Mouse (Mus musculus): Measurements from ENCODE around the gene Slc12a4. TPM values are rescaled to one million over a fixed set of nuclear protein-coding genes. Genes with fewer than 3 reads are reported as not detected.
A peak's percentile ranks its signal among the peaks of the same experiment; 100 is the strongest.
"Not testable (repeated sequence)": the region's sequence is repeated elsewhere in the genome, so short reads cannot be mapped to it uniquely, and the experiment has no call there.

Gene Slc12a4
- polyA plus RNA-seq, 1 experiment from 2014 or later = 29.2 TPM

- Histone ChIP-seq H3K4me2 (replicated peaks; ENCODE audit: low read depth, low read length) (no peak overlapping the region), H3K9me3 (ENCODE audit: low read length) (no peaks in the 10 kb centered on the region), H3K9ac (replicated peaks; ENCODE audit: low read depth) (no peak overlapping the region), H3K4me1 (ENCODE audit: insufficient read depth, low read depth, low read length) (no peaks in the 10 kb centered on the region), H3K36me3 (ENCODE audit: insufficient read depth, low read length) (no peaks in the 10 kb centered on the region), H3K27ac (ENCODE audit: low read length) (no peak overlapping the region), H3K27me3 (replicated peaks; ENCODE audit: insufficient read depth, low read length) (no peaks in the 10 kb centered on the region), H3K4me3 (ENCODE audit: low read depth, low read length) (no peak overlapping the region)
- no peak for ATAC-seq
- WGBS = 48% methylated on average over 4 of the region's 4 CpGs
- TF ChIP-seq CTCF (IDR thresholded peaks at IDR 0.05) (no peak), EP300 (IDR thresholded peaks at IDR 0.05) (no peak)
- DNase-seq (ENCODE audit: low spot score) = no peak
Measured at GRCm38 (mm10) chr8:105993226-105993625, 27.3 kb upstream of the Slc12a4 start.

DNA sequence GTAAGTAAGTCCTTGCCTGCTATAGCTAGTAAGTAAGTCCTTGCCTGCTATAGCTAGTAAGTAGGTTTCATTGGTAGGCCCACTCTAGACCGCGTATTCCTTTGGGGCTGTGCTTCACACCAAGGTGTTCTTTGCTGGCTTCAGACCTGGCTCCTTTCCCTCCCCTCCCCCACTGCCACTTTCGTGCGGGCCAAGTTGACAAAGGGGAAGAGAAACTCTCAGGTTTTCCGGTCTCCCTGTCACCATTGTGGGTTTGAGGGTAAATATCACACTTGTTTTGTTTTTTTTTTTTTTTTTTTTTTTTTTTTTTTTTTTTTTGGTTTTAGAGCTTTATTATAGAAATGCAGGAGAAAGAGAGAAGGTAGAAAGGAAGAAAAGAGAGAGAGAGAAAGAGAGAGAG, 26.6 kb upstream of the Slc12a4 start:
- peak; percentile 24 for DNase-seq (ENCODE audit: low spot score)
- H3K27ac ChIP-seq (ENCODE audit: low read length) = 0 out of 2 replicates have a peak overlapping the region, but pooled peaks have one; percentile 6
- WGBS = 44% methylated on average over 5 of the region's 5 CpGs
- ATAC-seq = no peak
- TF ChIP-seq EP300 (IDR thresholded peaks at IDR 0.05) (no peak), CTCF (IDR thresholded peaks at IDR 0.05) (no peak)
- H3K4me1 ChIP-seq (ENCODE audit: insufficient read depth, low read depth, low read length) = no peaks in the 10 kb centered on the region
- H3K4me3 ChIP-seq (ENCODE audit: low read depth, low read length) = no peak overlapping the region
- no peaks in the 10 kb centered on the region for H3K9me3 ChIP-seq (ENCODE audit: low read length)
- no peaks in the 10 kb centered on the region for H3K36me3 ChIP-seq (ENCODE audit: insufficient read depth, low read length)
- H3K4me2 ChIP-seq (replicated peaks; ENCODE audit: low read depth, low read length) = no peak overlapping the region
- no peak overlapping the region for H3K9ac ChIP-seq (replicated peaks; ENCODE audit: low read depth)
- no peaks in the 10 kb centered on the region for H3K27me3 ChIP-seq (replicated peaks; ENCODE audit: insufficient read depth, low read length)

- ATAC-seq = peak; percentile 69
- no peak for TF ChIP-seq CTCF (IDR thresholded peaks at IDR 0.05)
- TF ChIP-seq EP300 (IDR thresholded peaks at IDR 0.05) = no peak
- 39% methylated on average over 2 of the region's 2 CpGs for WGBS
- H3K4me1 ChIP-seq (ENCODE audit: insufficient read depth, low read depth, low read length) = no peaks in the 10 kb centered on the region
- no peaks in the 10 kb centered on the region for H3K9me3 ChIP-seq (ENCODE audit: low read length)
- H3K36me3 ChIP-seq (ENCODE audit: insufficient read depth, low read length) = no peaks in the 10 kb centered on the region
- H3K4me3 ChIP-seq (ENCODE audit: low read depth, low read length) = no peak overlapping the region
- H3K27ac ChIP-seq (ENCODE audit: low read length) = 0 out of 2 replicates have a peak overlapping the region, but pooled peaks have one; percentile 32
- 0 out of 2 replicates have a peak overlapping the region, but pooled peaks have one; percentile 29 for H3K4me2 ChIP-seq (replicated peaks; ENCODE audit: low read depth, low read length)
- H3K9ac ChIP-seq (replicated peaks; ENCODE audit: low read depth) = 0 out of 2 replicates have a peak overlapping the region, but pooled peaks have one; percentile 12
- peak; percentile 74 for DNase-seq (ENCODE audit: low spot score)
- no peaks in the 10 kb centered on the region for H3K27me3 ChIP-seq (replicated peaks; ENCODE audit: insufficient read depth, low read length)
Measured at GRCm38 (mm10) chr8:105991546-105991945, 25.6 kb upstream of the Slc12a4 start.

DNA sequence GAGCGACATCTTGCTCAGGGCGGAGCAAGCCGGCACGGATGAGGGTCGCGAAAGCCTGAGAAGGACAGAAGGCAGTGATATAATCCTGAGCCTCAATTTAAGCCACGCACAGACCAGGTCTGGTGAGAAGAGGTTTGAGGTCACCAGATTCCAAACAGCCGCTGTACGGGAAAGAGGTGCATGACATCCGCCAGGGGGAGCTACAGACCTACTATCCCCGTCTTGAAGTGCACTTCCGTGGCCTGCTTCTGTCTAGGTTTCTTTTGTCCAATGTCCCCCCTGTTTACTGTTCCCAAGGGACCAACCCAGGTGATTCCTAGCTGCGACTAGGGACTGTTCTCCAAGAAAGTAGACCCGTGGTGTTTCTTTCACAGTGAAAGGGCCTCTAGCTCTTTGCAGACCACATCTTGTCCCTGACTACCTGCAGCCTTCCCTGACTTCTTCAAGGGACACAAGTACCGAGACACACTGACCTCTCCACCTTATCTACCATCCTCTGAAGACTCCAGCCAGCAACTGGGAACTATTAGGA, 25.0 kb upstream of the Slc12a4 start, which contains the start of gene Dus2:
Gene Dus2 (plus strand): TSS at position 482 of the 532 bp plus-strand sequence.
- Histone ChIP-seq H3K4me3 (ENCODE audit: low read depth, low read length) (peak within 1 kb of the TSS; percentile 0; the same call in 1 of the 2 replicates), H3K9me3 (ENCODE audit: low read length) (no peaks in the 10 kb centered on the region), H3K27me3 (replicated peaks; ENCODE audit: insufficient read depth, low read length) (no peaks in the 10 kb centered on the region), H3K36me3 (ENCODE audit: insufficient read depth, low read length) (no peaks in the 10 kb centered on the region), H3K9ac (replicated peaks; ENCODE audit: low read depth) (0 out of 2 replicates have a peak within 1 kb of the TSS, but pooled peaks have one; percentile 12), H3K27ac (ENCODE audit: low read length) (0 out of 2 replicates have a peak within 1 kb of the TSS, but pooled peaks have one; percentile 32), H3K4me1 (ENCODE audit: insufficient read depth, low read depth, low read length) (no peaks in the 10 kb centered on the region), H3K4me2 (replicated peaks; ENCODE audit: low read depth, low read length) (peak within 1 kb of the TSS; percentile 29; the same call in 1 of the 2 replicates)
- 8% methylated on average over 15 of the region's 15 CpGs for WGBS
- ATAC-seq (peak; percentile 86), DNase-seq (ENCODE audit: low spot score) (peak; percentile 93)
- TF ChIP-seq EP300 (IDR thresholded peaks at IDR 0.05) = no peak
- TF ChIP-seq CTCF (IDR thresholded peaks at IDR 0.05) = peak; percentile 94

DNA sequence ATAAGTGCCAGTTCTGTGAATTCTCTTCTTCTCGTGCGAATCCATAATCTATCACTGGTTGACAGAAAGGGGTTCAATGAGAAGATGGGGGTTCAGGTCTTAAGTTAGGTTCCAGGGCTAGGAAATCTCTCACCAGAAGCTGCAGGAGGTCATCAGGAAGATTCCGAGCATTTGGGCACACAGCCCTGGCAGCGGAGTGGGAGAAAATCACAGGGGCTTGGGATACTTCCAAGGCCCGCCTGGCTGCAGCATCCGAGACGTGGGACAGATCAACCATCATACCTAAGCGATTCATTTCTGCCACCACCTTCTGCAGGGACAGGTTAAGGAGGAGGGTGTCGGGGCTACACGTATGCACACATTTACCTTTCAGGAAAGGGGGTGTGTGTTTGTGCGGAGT, 22.6 kb upstream of the Slc12a4 start:
- no peaks in the 10 kb centered on the region for H3K4me1 ChIP-seq (ENCODE audit: insufficient read depth, low read depth, low read length)
- ATAC-seq (no peak), DNase-seq (ENCODE audit: low spot score) (no peak)
- no peak overlapping the region for H3K27ac ChIP-seq (ENCODE audit: low read length)
- H3K36me3 ChIP-seq (ENCODE audit: insufficient read depth, low read length) = no peaks in the 10 kb centered on the region
- 80% methylated on average over 11 of the region's 11 CpGs for WGBS
- no peak overlapping the region for H3K4me3 ChIP-seq (ENCODE audit: low read depth, low read length)
- no peak for TF ChIP-seq EP300 (IDR thresholded peaks at IDR 0.05)
- no peak for TF ChIP-seq CTCF (IDR thresholded peaks at IDR 0.05)
- no peaks in the 10 kb centered on the region for H3K9me3 ChIP-seq (ENCODE audit: low read length)
- H3K27me3 ChIP-seq (replicated peaks; ENCODE audit: insufficient read depth, low read length) = no peaks in the 10 kb centered on the region
- H3K4me2 ChIP-seq (replicated peaks; ENCODE audit: low read depth, low read length) = no peak overlapping the region
- no peak overlapping the region for H3K9ac ChIP-seq (replicated peaks; ENCODE audit: low read depth)

- not testable (repeated sequence) for H3K4me3 ChIP-seq (ENCODE audit: low read depth, low read length); H3K4me2 ChIP-seq (replicated peaks; ENCODE audit: low read depth, low read length); H3K4me1 ChIP-seq (ENCODE audit: insufficient read depth, low read depth, low read length); H3K9ac ChIP-seq (replicated peaks; ENCODE audit: low read depth); H3K9me3 ChIP-seq (ENCODE audit: low read length); H3K27me3 ChIP-seq (replicated peaks; ENCODE audit: insufficient read depth, low read length); H3K27ac ChIP-seq (ENCODE audit: low read length); DNase-seq (ENCODE audit: low spot score); H3K36me3 ChIP-seq (ENCODE audit: insufficient read depth, low read length); ATAC-seq
- WGBS = 74% methylated on average over 11 of the region's 11 CpGs
Measured at GRCm38 (mm10) chr8:105983406-105983805, 17.5 kb upstream of the Slc12a4 start.

Measured in lung, postnatal 0 days (tissue).